Mouse (Mus musculus) heart, embryonic 10.5 days (tissue): ENCODE data around the gene Olfr110. TPM values are rescaled to one million over a fixed set of nuclear protein-coding genes. Genes with fewer than 3 reads are reported as not detected.

Source experiments
- polyA plus RNA-seq: library from polyadenylated mRNA; unstranded; fragments of >200 nt; fragmentation: Nextera tagmentation; extraction: Ambion mirVana; gene quantifications from 2 replicates; pipeline ENCODE4 v1.2.1, GENCODE M21; 2016

Gene Olfr110
- polyA plus RNA-seq, 1 experiment from 2014 or later = not detected

Other genes starting within 250 kb of the Olfr110 start
- gene Olfr98, start 228.7 kb upstream of the Olfr110 start, polyA plus RNA-seq = not detected in 2 replicates
- gene H2-M3, start 222.2 kb upstream of the Olfr110 start, polyA plus RNA-seq = 1.00 and 1.7 TPM in 2 replicates
- gene Olfr99, start 209.0 kb upstream of the Olfr110 start, polyA plus RNA-seq = 0.09 TPM in 1 of 2 replicates, not detected in the other
- gene Olfr101, start 188.2 kb upstream of the Olfr110 start, polyA plus RNA-seq = not detected in 2 replicates
- not detected in 2 replicates for gene Olfr102, start 175.4 kb upstream of the Olfr110 start, polyA plus RNA-seq
- not detected in 2 replicates for gene Olfr103, start 152.8 kb upstream of the Olfr110 start, polyA plus RNA-seq
- not detected in 2 replicates for gene Olfr104-ps, start 132.9 kb upstream of the Olfr110 start, polyA plus RNA-seq
- gene Olfr105-ps, start 113.4 kb upstream of the Olfr110 start, polyA plus RNA-seq = not detected in 2 replicates
- not detected in 2 replicates for gene Olfr106-ps, start 102.1 kb upstream of the Olfr110 start, polyA plus RNA-seq
- not detected in 2 replicates for gene Olfr107, start 93.2 kb upstream of the Olfr110 start, polyA plus RNA-seq
- not detected in 2 replicates for gene Olfr108, start 47.0 kb upstream of the Olfr110 start, polyA plus RNA-seq
- not detected in 2 replicates for gene Olfr109, start 33.6 kb upstream of the Olfr110 start, polyA plus RNA-seq
- gene H2-M2, start 8.9 kb upstream of the Olfr110 start, polyA plus RNA-seq = not detected in 2 replicates
- not detected in 2 replicates for gene Olfr111, start 15.6 kb downstream of the Olfr110 start, polyA plus RNA-seq
- gene Olfr112, start 77.0 kb downstream of the Olfr110 start, polyA plus RNA-seq = not detected in 2 replicates
- not detected in 2 replicates for gene Olfr113, start 85.2 kb downstream of the Olfr110 start, polyA plus RNA-seq
- not detected in 2 replicates for gene Olfr114, start 100.3 kb downstream of the Olfr110 start, polyA plus RNA-seq
- not detected in 2 replicates for gene Olfr115, start 134.6 kb downstream of the Olfr110 start, polyA plus RNA-seq
- not detected in 2 replicates for gene Olfr116, start 134.7 kb downstream of the Olfr110 start, polyA plus RNA-seq
- not detected in 2 replicates for gene Olfr117, start 171.3 kb downstream of the Olfr110 start, polyA plus RNA-seq
- not detected in 2 replicates for gene Olfr118, start 174.5 kb downstream of the Olfr110 start, polyA plus RNA-seq
- gene Olfr119, start 204.1 kb downstream of the Olfr110 start, polyA plus RNA-seq = not detected in 2 replicates
- not detected in 2 replicates for gene Olfr120, start 229.3 kb downstream of the Olfr110 start, polyA plus RNA-seq